Mouse (Mus musculus) limb, embryonic 12.5 days (tissue): ENCODE results near the gene Pnmt. TPM values are rescaled to one million over a fixed set of nuclear protein-coding genes. Genes with fewer than 3 reads are reported as not detected.

Experiments used
- ATAC-seq: fragments of 200-750 bp; cut with Nextera tagmentation; 2 replicates; pipeline ENCODE4 v1.8.0; 2017; ENCODE audit warnings: low read depth, moderate TSS enrichment; ENCODE audit not compliant: insufficient number of reproducible peaks, insufficient read depth, low FRiP score, low TSS enrichment
- H3K27ac ChIP-seq: fragments of 300-500 bp; sonication (generic); 2 replicates; pipeline ENCODE4 v1.5.1; 2016; ENCODE audit warnings: mild to moderate bottlenecking, moderate library complexity
- H3K27me3 ChIP-seq: fragments of 300-500 bp; sonication (generic); 2 replicates; pipeline ENCODE4 v1.6.1; 2016; ENCODE audit warnings: mild to moderate bottlenecking, moderate library complexity
- H3K36me3 ChIP-seq: fragments of 300-500 bp; sonication (generic); 2 replicates; pipeline ENCODE4 v1.6.1; 2016; ENCODE audit warnings: mild to moderate bottlenecking, moderate library complexity
- H3K4me1 ChIP-seq: fragments of 300-500 bp; sonication (generic); replicated peaks from 2 replicates; pipeline ENCODE4 v1.6.1; 2016
- H3K4me2 ChIP-seq: fragments of 300-500 bp; sonication (generic); 2 replicates; pipeline ENCODE4 v1.6.1; 2016; ENCODE audit warnings: mild to moderate bottlenecking, moderate library complexity
- H3K4me3 ChIP-seq: fragments of 300-500 bp; sonication (generic); replicated peaks from 2 replicates; pipeline ENCODE4 v1.5.1; 2016; ENCODE audit warnings: mild to moderate bottlenecking
- H3K9ac ChIP-seq: fragments of 300-500 bp; sonication (generic); replicated peaks from 2 replicates; pipeline ENCODE4 v1.6.1; 2016; ENCODE audit warnings: mild to moderate bottlenecking, moderate library complexity
- H3K9me3 ChIP-seq: fragments of 300-500 bp; sonication (generic); 2 replicates; pipeline ENCODE4 v1.6.1; 2016; ENCODE audit warnings: mild to moderate bottlenecking, moderate library complexity
- WGBS: fragments of 180-500 bp; shearing (Covaris S2); methylation state at CpG from one replicate; pipeline ENCODE4 v1.1.7; 2016; 5-methylcytosine and 5-hydroxymethylcytosine counted together
- polyA plus RNA-seq: library from polyadenylated mRNA; unstranded; fragments of >200 nt; fragmentation: Nextera tagmentation; extraction: Ambion mirVana; gene quantifications from 2 replicates; pipeline ENCODE4 v1.2.1, GENCODE M21; 2016

Pnmt gene
- polyA plus RNA-seq, 1 experiment from 2014 or later, result 0.41 TPM

GRCm38 (mm10) chr11:98360866-98361521 lies 25.3 kb upstream of the Pnmt start:
- WGBS, result 79% methylated on average over 9 of the region's 9 CpGs
- Histone ChIP-seq H3K4me2 (no peak overlapping the region), H3K4me1 (peaks cover 25% of the 10 kb centered on the region), H3K27me3 (no peaks in the 10 kb centered on the region), H3K4me3 (no peak overlapping the region), H3K27ac (no peak overlapping the region), H3K36me3 (peaks cover 5% of the 10 kb centered on the region; the same call in 1 of the 2 replicates), H3K9ac (no peak overlapping the region), H3K9me3 (no peaks in the 10 kb centered on the region)
- no peak for ATAC-seq

GRCm38 (mm10) chr11:98363817-98364216 lies 22.4 kb upstream of the Pnmt start:
- Histone ChIP-seq H3K27ac (no peak overlapping the region), H3K4me1 (peaks cover 14% of the 10 kb centered on the region), H3K27me3 (no peaks in the 10 kb centered on the region), H3K9ac (no peak overlapping the region), H3K4me3 (no peak overlapping the region), H3K36me3 (peaks cover 5% of the 10 kb centered on the region; the same call in 1 of the 2 replicates), H3K9me3 (no peaks in the 10 kb centered on the region), H3K4me2 (no peak overlapping the region)
- WGBS, result 84% methylated on average over 5 of the region's 5 CpGs
- ATAC-seq, result no peak

DNA sequence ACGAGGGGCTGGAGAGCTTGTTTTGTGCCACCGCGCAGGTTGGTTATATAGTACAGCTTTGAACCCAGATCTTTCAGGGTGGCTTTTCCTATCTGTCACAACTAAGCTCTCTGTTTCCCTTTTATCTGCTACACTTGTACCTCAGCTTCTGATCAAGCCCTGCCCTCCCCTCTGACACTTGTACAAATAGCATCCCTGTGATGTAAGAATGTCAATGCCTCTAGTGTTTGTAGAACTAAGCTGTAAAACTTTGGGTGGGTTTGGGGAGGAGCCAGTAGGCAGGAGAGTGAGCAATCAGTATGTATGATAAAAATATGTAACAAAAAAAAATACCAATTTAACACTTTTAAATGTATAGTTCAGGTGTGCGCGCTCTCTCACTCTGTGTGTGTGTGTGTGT lies 21.8 kb upstream of the Pnmt start:
- no peak for ATAC-seq
- 91% methylated on average over 5 of the region's 5 CpGs for WGBS
- H3K27me3 ChIP-seq, result no peaks in the 10 kb centered on the region
- H3K4me3 ChIP-seq, result no peak overlapping the region
- H3K36me3 ChIP-seq, result peaks cover 5% of the 10 kb centered on the region; the same call in 1 of the 2 replicates
- no peak overlapping the region for H3K4me2 ChIP-seq
- no peak overlapping the region for H3K27ac ChIP-seq
- no peak overlapping the region for H3K9ac ChIP-seq
- H3K4me1 ChIP-seq, result peaks cover 8% of the 10 kb centered on the region
- no peaks in the 10 kb centered on the region for H3K9me3 ChIP-seq

DNA sequence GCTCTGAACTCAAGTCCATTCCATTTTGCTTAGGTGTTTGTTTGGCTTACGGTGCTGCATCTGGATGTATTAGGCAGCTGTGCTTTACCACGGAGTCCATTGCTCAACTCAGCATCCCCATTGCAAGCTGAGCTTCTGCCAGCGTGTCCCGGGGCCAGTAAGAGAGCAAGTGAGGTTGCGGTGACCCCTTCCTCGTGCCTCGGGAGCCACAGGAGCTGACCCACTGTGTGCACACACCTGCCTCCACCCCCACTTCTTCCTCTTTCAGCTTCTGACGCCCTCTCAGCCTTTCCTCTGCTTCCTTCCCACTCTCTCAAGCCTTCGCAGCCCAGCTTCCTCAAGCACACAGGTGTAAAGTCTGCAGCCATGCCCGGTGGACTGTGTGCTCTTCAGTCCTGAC lies 20.0 kb upstream of the Pnmt start:
- H3K9me3 ChIP-seq, result no peaks in the 10 kb centered on the region
- peaks cover 5% of the 10 kb centered on the region; the same call in 1 of the 2 replicates for H3K36me3 ChIP-seq
- H3K9ac ChIP-seq, result no peak overlapping the region
- no peak overlapping the region for H3K27ac ChIP-seq
- 67% methylated on average over 10 of the region's 10 CpGs for WGBS
- no peak for ATAC-seq
- no peak overlapping the region for H3K4me2 ChIP-seq
- no peak overlapping the region for H3K4me3 ChIP-seq
- no peaks in the 10 kb centered on the region for H3K27me3 ChIP-seq
- H3K4me1 ChIP-seq, result no peaks in the 10 kb centered on the region

DNA sequence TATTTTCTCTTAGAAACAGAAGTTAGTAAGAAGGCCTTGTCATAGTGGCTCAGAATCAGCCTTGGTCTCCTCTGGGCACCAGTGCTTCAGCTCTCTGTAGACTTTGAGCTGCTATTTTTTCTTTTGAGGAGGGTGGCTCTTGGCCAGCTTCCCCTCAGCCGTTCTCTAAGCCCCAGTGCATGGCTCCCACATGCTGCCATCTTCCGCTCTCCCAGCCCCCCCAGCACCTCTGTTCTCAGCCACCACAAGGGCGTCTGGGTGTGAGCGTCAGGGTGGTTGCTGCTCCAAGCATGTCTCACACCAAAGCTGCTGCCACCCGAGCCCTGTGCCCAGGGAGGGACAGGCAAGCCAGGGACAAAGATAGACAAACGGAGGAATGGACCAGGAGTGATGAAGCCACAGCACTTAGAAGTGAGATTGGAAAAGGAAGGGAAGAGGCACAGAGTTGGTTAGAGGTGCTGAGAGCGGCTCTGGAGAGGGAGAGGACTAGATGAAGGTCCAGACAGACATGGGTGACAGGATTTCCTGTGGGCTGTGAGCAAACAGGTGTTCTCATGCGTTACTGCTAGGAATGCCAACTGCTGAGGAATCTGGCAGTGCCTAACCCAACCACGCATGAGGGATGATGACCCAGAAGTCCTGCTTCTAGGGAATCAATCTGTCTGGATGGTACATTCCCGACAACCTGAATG lies 18.9 kb upstream of the Pnmt start:
- Histone ChIP-seq H3K4me3 (no peak overlapping the region), H3K36me3 (peaks cover 5% of the 10 kb centered on the region; the same call in 1 of the 2 replicates), H3K9ac (no peak overlapping the region), H3K27me3 (no peaks in the 10 kb centered on the region), H3K4me2 (no peak overlapping the region), H3K9me3 (no peaks in the 10 kb centered on the region), H3K4me1 (peaks cover 6% of the 10 kb centered on the region; the same call in 1 of the 2 replicates), H3K27ac (no peak overlapping the region)
- no peak for ATAC-seq
- 82% methylated on average over 10 of the region's 10 CpGs for WGBS

DNA sequence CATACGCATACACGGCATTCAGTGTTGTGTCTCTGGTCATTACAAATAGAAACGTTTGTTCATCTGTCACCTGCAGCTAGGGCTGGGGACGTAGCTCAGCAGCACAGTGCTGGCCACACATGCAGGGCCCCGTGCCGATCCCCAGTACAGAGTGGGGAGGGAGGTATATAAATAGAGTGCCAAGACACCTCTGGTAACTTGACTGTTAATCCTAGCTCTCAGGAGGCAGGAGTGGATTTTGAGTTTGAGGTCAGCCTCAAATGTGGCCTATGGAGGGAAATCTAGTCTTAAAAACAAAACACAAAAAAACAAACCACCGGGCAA lies 18.4 kb upstream of the Pnmt start:
- no peaks in the 10 kb centered on the region for H3K9me3 ChIP-seq
- no peak for ATAC-seq
- WGBS, result 88% methylated on average over 7 of the region's 7 CpGs
- no peaks in the 10 kb centered on the region for H3K27me3 ChIP-seq
- H3K4me3 ChIP-seq, result no peak overlapping the region
- H3K4me1 ChIP-seq, result peaks cover 6% of the 10 kb centered on the region; the same call in 1 of the 2 replicates
- no peak overlapping the region for H3K27ac ChIP-seq
- peaks cover 8% of the 10 kb centered on the region; the same call in 1 of the 2 replicates for H3K36me3 ChIP-seq
- H3K4me2 ChIP-seq, result no peak overlapping the region
- no peak overlapping the region for H3K9ac ChIP-seq

- H3K4me1 ChIP-seq, result peaks cover 6% of the 10 kb centered on the region; the same call in 1 of the 2 replicates
- no peak overlapping the region for H3K4me3 ChIP-seq
- H3K36me3 ChIP-seq, result peaks cover 17% of the 10 kb centered on the region
- WGBS, result 75% methylated on average over 6 of the region's 6 CpGs
- no peaks in the 10 kb centered on the region for H3K9me3 ChIP-seq
- H3K9ac ChIP-seq, result no peak overlapping the region
- H3K27ac ChIP-seq, result no peak overlapping the region
- H3K27me3 ChIP-seq, result no peaks in the 10 kb centered on the region
- H3K4me2 ChIP-seq, result no peak overlapping the region
- no peak for ATAC-seq
Measured at GRCm38 (mm10) chr11:98369337-98369736, 16.9 kb upstream of the Pnmt start.

DNA sequence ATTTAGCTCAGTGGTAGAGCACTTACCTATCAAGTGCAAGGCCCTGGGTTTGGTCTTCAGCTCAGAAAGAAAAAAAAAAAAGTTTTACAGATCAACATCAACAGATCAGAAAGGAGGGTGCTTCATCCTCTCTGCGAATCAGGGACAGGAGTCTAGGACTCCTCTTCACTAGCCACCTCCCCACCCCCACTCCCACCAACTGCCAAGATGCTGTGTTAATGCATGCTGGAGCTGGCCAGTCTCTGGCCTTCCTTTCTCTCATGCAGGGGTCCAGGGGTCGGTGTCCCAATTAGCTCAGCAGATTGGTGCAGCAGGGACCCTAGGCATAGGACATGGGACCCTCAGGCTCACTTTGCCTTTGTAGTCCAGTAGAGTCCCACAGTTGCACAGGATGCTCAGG lies 15.7 kb upstream of the Pnmt start:
- H3K27me3 ChIP-seq, result no peaks in the 10 kb centered on the region
- no peak overlapping the region for H3K9ac ChIP-seq
- H3K27ac ChIP-seq, result no peak overlapping the region
- 78% methylated on average over 2 of the region's 2 CpGs for WGBS
- no peak for ATAC-seq
- H3K36me3 ChIP-seq, result peaks cover 30% of the 10 kb centered on the region
- H3K4me2 ChIP-seq, result no peak overlapping the region
- H3K4me1 ChIP-seq, result peaks cover 6% of the 10 kb centered on the region; the same call in 1 of the 2 replicates
- no peaks in the 10 kb centered on the region for H3K9me3 ChIP-seq
- H3K4me3 ChIP-seq, result no peak overlapping the region

GRCm38 (mm10) chr11:98371556-98372240 lies 14.6 kb upstream of the Pnmt start:
- Histone ChIP-seq H3K36me3 (peaks cover 41% of the 10 kb centered on the region), H3K4me1 (peaks cover 6% of the 10 kb centered on the region; the same call in 1 of the 2 replicates), H3K4me3 (no peak overlapping the region), H3K4me2 (no peak overlapping the region), H3K27ac (no peak overlapping the region), H3K27me3 (no peaks in the 10 kb centered on the region), H3K9me3 (no peaks in the 10 kb centered on the region), H3K9ac (peak overlapping the region; percentile 27; the same call in 1 of the 2 replicates)
- WGBS, result 58% methylated on average over 10 of the region's 10 CpGs
- no peak for ATAC-seq

GRCm38 (mm10) chr11:98372406-98372805 lies 13.8 kb upstream of the Pnmt start:
- no peak overlapping the region for H3K9ac ChIP-seq
- H3K4me3 ChIP-seq, result no peak overlapping the region
- H3K36me3 ChIP-seq, result peaks cover 48% of the 10 kb centered on the region
- H3K4me1 ChIP-seq, result peaks cover 6% of the 10 kb centered on the region; the same call in 1 of the 2 replicates
- ATAC-seq, result no peak
- H3K27ac ChIP-seq, result no peak overlapping the region
- WGBS, result 11% methylated on average over 2 of the region's 2 CpGs
- H3K9me3 ChIP-seq, result no peaks in the 10 kb centered on the region
- no peak overlapping the region for H3K4me2 ChIP-seq
- no peaks in the 10 kb centered on the region for H3K27me3 ChIP-seq

DNA sequence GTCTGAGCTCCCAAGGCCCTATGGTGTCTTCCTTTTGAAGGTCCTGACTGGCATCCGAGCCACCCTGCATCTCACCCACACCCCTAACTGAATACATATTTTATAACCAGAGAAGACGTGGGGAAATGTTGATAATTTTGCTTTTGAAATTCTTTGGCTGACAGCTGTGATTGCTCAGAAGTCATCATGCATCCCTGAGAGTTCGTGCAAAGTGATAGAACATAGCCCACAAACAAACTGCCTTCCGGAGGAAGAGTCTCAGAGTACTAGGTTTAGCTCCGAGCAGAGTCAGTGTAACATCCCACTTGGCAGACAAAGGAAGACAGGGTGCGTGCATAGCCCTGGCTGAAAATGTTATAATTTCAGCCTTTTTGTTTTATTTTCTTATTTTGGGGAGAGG lies 13.0 kb upstream of the Pnmt start:
- peaks cover 56% of the 10 kb centered on the region for H3K36me3 ChIP-seq
- no peak overlapping the region for H3K9ac ChIP-seq

More for the DNA sequence above, 13.0 kb upstream of the Pnmt start:
- no peak overlapping the region for H3K4me3 ChIP-seq
- 88% methylated on average over 6 of the region's 6 CpGs for WGBS
- no peak overlapping the region for H3K27ac ChIP-seq
- H3K4me1 ChIP-seq, result peaks cover 6% of the 10 kb centered on the region; the same call in 1 of the 2 replicates
- H3K4me2 ChIP-seq, result no peak overlapping the region
- no peaks in the 10 kb centered on the region for H3K9me3 ChIP-seq
- ATAC-seq, result no peak
- no peaks in the 10 kb centered on the region for H3K27me3 ChIP-seq
